Mouse (Mus musculus) mature B cell (primary cell): ENCODE data around the gene Atp6v1a.

Experiments
- in situ Hi-C: fragments of 300-500 bp; cut with MboI; formaldehyde crosslinking; loops from 2 replicates; pipeline ENCODE4 v1.14.3; 2019

Gene Atp6v1a

DNA sequence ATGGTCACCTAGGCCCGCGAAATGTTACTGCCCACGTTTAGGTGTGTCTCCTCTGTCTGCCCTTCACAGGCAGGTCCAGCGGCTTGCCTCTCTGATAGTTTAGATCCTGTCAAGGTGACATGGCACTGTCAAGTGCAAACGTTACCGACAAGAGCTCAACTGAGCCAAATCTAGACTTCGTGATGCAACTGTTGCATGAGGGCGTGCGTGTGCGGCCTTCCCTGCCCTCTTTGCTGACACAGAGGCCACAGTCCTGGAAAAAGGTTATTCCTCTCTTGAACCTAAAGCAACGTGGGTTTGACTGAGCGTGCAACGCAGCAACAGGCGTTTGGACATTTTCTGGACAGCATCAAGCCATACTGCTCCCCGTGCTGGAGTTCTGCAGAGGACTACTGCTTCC is 78.2 kb downstream of the Atp6v1a start:
- in situ Hi-C loops = loop anchor here (10.0 kb wide), 1 partner anchor 187 kb away; no protein-coding TSS in a partner anchor

DNA sequence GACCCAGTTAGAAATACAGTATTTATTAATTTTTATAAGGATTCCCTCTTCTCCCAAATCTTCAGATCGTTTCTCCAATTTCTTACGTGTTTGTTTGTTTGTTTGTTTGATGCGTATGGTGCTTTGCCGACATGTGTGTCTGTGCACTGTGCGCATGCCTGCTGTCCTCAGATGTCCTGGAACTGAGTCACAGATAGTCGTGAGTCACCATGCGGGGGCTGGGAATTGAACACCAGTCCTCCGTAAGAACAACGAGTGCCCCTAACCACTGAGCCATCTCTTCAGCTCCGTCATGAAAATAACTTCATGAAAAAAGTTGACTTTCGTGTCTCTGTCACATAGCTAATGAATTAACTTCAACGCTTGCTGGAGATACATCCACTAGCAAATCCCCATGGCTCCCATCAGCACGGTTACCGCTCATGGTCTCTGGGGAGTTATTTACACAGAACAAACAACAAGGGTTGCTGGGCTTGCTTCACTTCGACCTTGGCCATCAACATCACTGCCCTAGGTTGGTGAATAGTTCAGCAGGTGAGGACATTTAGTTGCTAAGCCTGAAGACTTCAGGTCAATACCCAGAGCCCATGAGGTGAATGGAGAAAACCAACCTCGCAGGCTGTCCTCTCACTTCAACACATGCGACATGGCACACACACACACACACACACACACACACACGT is 78.8 kb downstream of the Atp6v1a start:
- in situ Hi-C loops = loop anchor here (10.0 kb wide), 1 partner anchor 186 kb away; no protein-coding TSS in a partner anchor

DNA sequence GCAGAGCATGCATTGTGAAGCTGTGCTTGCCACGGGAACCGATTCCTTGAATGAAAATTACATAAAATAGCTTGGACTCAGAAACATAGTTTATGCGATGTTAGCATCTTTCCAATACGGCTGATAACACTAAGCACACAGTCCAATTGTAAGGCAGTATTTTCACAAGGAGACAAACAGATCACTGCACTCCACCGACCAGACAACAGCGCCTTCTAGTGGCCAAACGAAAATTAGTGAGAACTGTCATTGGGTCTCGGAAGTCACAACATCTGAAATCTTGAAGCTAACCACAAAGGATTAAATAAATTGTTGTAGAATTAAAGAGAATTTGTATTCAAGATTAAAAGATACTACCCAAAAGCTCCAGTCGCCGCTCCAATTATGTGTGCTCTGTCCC is 80.8 kb downstream of the Atp6v1a start:
- in situ Hi-C loops = no loop called here

GRCm38 (mm10) chr16:44055766-44056165 is 83.7 kb downstream of the Atp6v1a start:
- in situ Hi-C loops = no loop called here

DNA sequence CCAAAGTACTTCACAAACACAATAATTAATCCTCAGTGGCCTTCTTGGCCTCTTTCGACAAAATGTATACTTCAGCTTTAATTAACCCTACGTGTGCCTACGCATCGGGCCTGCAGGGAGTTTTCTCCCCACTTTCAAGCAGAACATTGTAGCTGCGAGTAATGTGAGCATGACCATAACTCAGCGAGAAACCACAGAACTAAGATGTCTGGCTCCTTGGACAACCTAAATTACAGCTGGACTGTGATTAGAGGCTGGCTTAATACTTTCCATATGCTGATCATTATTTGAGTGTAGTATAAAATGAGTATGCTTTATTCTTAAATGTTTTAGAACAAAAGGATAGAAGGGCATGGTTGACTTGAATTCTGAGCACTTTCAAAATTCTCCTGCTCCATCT is 86.2 kb downstream of the Atp6v1a start:
- in situ Hi-C loops = no loop called here

GRCm38 (mm10) chr16:44052390-44052789 is 87.1 kb downstream of the Atp6v1a start:
- in situ Hi-C loops = no loop called here

- in situ Hi-C loops = no loop called here
Measured at GRCm38 (mm10) chr16:44050139-44050538, 89.4 kb downstream of the Atp6v1a start.

- in situ Hi-C loops = no loop called here
Measured at GRCm38 (mm10) chr16:44039112-44039511, 100.4 kb downstream of the Atp6v1a start.
